Mouse (Mus musculus): ENCODE data around the gene Olfr1033. TPM values are rescaled to one million over a fixed set of nuclear protein-coding genes. Genes with fewer than 3 reads are reported as not detected.
"Not testable (repeated sequence)": the region's sequence is repeated elsewhere in the genome, so short reads cannot be mapped to it uniquely, and the experiment has no call there.

Gene Olfr1033
- polyA plus RNA-seq (2011; ENCODE audit: insufficient read depth, insufficient read length, low replicate concordance, missing spikeins), result not detected in 2 replicates

GRCm38 (mm10) chr2:86020406-86020805 lies at the start of gene Olfr1033:
Gene Olfr1033, plus strand, starts transcription at chr2:86020633.
- not testable (repeated sequence) for H3K4me3 ChIP-seq (replicated peaks; ENCODE audit: control insufficient read depth, low read depth, low read length); H3K27ac ChIP-seq (ENCODE audit: control insufficient read depth, insufficient read depth, low read depth, low read length, poor library complexity); H3K4me1 ChIP-seq (ENCODE audit: control insufficient read depth, insufficient read depth, low read length)
- 2% methylated on average over 11 of the region's 11 CpGs for WGBS

- no peak for TF ChIP-seq POLR2A (IDR thresholded peaks at IDR 0.05; ENCODE audit: borderline replicate concordance, control insufficient read depth, low read depth, low read length)
- no peak for TF ChIP-seq CTCF (IDR thresholded peaks at IDR 0.05; ENCODE audit: control insufficient read depth, insufficient read depth, low read length)
- 77% methylated on average over 2 of the region's 2 CpGs for WGBS
- H3K4me1 ChIP-seq (ENCODE audit: control insufficient read depth, insufficient read depth, low read length), result no peaks in the 10 kb centered on the region
These were observed 46.8 kb upstream of the Olfr1033 start, which contains the start of gene Olfr1029 for GRCm38 (mm10) chr2:85973595-85973994. Gene Olfr1029, plus strand, starts transcription at chr2:85973895.

GRCm38 (mm10) chr2:85978976-85979375 lies 41.5 kb upstream of the Olfr1033 start, which contains the start of gene Olfr1030:
Gene Olfr1030, plus strand, starts transcription at chr2:85979276.
- Histone ChIP-seq H3K27ac (ENCODE audit: control insufficient read depth, insufficient read depth, low read depth, low read length, poor library complexity) (no peak within 1 kb of the TSS), H3K4me3 (replicated peaks; ENCODE audit: control insufficient read depth, low read depth, low read length) (no peak within 1 kb of the TSS), H3K4me1 (ENCODE audit: control insufficient read depth, insufficient read depth, low read length) (no peaks in the 10 kb centered on the region)
- no peak for TF ChIP-seq POLR2A (IDR thresholded peaks at IDR 0.05; ENCODE audit: borderline replicate concordance, control insufficient read depth, low read depth, low read length)
- TF ChIP-seq CTCF (IDR thresholded peaks at IDR 0.05; ENCODE audit: control insufficient read depth, insufficient read depth, low read length), result no peak
- WGBS, result 60% methylated on average over 1 of the region's 1 CpGs

More at GRCm38 (mm10) chr2:85973595-85973994, 46.8 kb upstream of the Olfr1033 start, which contains the start of gene Olfr1029:
- no peak within 1 kb of the TSS for H3K4me3 ChIP-seq (replicated peaks; ENCODE audit: control insufficient read depth, low read depth, low read length)
- H3K27ac ChIP-seq (ENCODE audit: control insufficient read depth, insufficient read depth, low read depth, low read length, poor library complexity), result no peak within 1 kb of the TSS

DNA sequence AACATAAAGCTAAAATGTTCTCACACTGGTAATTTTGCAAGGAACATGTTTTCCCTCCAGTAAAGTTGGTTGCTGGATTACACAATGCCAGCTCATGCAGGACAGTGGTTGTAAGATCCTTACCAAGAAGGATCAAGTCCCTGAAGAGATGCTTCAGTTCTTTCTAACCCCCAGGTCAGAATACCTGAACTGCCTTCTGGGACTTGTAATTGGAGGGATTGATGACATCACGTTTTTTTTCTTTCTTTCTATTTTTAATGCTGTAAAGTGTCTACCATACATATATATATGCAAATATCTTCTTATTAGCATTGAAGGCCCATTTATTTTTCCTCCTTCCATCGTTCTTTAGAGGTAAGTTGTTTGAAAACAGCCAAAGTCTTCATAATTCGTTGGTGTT lies 30.4 kb upstream of the Olfr1033 start, which contains the start of gene Olfr1031:
Gene Olfr1031 (plus strand): TSS at position 301 of the 400 bp plus-strand sequence.
- no peak for TF ChIP-seq CTCF (IDR thresholded peaks at IDR 0.05; ENCODE audit: control insufficient read depth, insufficient read depth, low read length)
- TF ChIP-seq POLR2A (IDR thresholded peaks at IDR 0.05; ENCODE audit: borderline replicate concordance, control insufficient read depth, low read depth, low read length), result no peak
- H3K27ac ChIP-seq (ENCODE audit: control insufficient read depth, insufficient read depth, low read depth, low read length, poor library complexity), result no peak within 1 kb of the TSS
- no peaks in the 10 kb centered on the region for H3K4me1 ChIP-seq (ENCODE audit: control insufficient read depth, insufficient read depth, low read length)
- no peak within 1 kb of the TSS for H3K4me3 ChIP-seq (replicated peaks; ENCODE audit: control insufficient read depth, low read depth, low read length)
- 45% methylated on average over 3 of the region's 3 CpGs for WGBS

DNA sequence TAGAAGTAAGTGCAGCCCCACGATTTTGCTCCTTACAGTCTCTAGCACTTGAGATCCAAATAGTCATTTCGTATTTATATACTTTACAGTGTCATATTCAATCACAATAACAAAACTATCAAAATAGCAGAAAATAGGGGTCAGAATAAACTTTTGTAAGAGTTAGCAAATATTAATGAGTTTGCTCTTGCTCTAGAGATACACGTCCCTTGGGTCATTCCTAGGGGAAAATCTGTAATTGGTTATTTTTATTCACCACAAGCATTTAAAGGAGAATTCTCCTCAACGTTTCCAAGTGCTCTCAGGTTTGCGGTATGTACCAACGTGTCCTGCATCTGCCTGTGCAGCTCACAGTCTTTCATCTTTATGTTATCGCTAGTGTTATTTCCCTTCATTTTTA lies 15.2 kb upstream of the Olfr1033 start, which contains the start of gene Olfr1032:
Gene Olfr1032 (plus strand): TSS at position 301 of the 400 bp plus-strand sequence.
- WGBS, result 78% methylated on average over 7 of the region's 7 CpGs
- H3K4me1 ChIP-seq (ENCODE audit: control insufficient read depth, insufficient read depth, low read length), result no peaks in the 10 kb centered on the region
- H3K4me3 ChIP-seq (replicated peaks; ENCODE audit: control insufficient read depth, low read depth, low read length), result no peak within 1 kb of the TSS
- TF ChIP-seq POLR2A (IDR thresholded peaks at IDR 0.05; ENCODE audit: borderline replicate concordance, control insufficient read depth, low read depth, low read length), result no peak
- TF ChIP-seq CTCF (IDR thresholded peaks at IDR 0.05; ENCODE audit: control insufficient read depth, insufficient read depth, low read length), result no peak
- H3K27ac ChIP-seq (ENCODE audit: control insufficient read depth, insufficient read depth, low read depth, low read length, poor library complexity), result no peak within 1 kb of the TSS

- not testable (repeated sequence) for H3K27ac ChIP-seq (ENCODE audit: control insufficient read depth, insufficient read depth, low read depth, low read length, poor library complexity); H3K4me3 ChIP-seq (replicated peaks; ENCODE audit: control insufficient read depth, low read depth, low read length); H3K4me1 ChIP-seq (ENCODE audit: control insufficient read depth, insufficient read depth, low read length)
- WGBS, result 40% methylated on average over 6 of the region's 9 CpGs
These were observed 1.1 kb downstream of the Olfr1033 start for GRCm38 (mm10) chr2:86021518-86021917.

GRCm38 (mm10) chr2:86045561-86045960 lies 25.1 kb downstream of the Olfr1033 start, which contains the start of gene Olfr1034:
Gene Olfr1034, plus strand, starts transcription at chr2:86045861.
- no peaks in the 10 kb centered on the region for H3K4me1 ChIP-seq (ENCODE audit: control insufficient read depth, insufficient read depth, low read length)
- no peak within 1 kb of the TSS for H3K27ac ChIP-seq (ENCODE audit: control insufficient read depth, insufficient read depth, low read depth, low read length, poor library complexity)
- no peak for TF ChIP-seq POLR2A (IDR thresholded peaks at IDR 0.05; ENCODE audit: borderline replicate concordance, control insufficient read depth, low read depth, low read length)
- no peak for TF ChIP-seq CTCF (IDR thresholded peaks at IDR 0.05; ENCODE audit: control insufficient read depth, insufficient read depth, low read length)
- H3K4me3 ChIP-seq (replicated peaks; ENCODE audit: control insufficient read depth, low read depth, low read length), result no peak within 1 kb of the TSS

GRCm38 (mm10) chr2:86050777-86051176 lies 30.3 kb downstream of the Olfr1033 start:
- H3K27ac ChIP-seq (ENCODE audit: control insufficient read depth, insufficient read depth, low read depth, low read length, poor library complexity); H3K4me1 ChIP-seq (ENCODE audit: control insufficient read depth, insufficient read depth, low read length); H3K4me3 ChIP-seq (replicated peaks; ENCODE audit: control insufficient read depth, low read depth, low read length): not testable (repeated sequence)

DNA sequence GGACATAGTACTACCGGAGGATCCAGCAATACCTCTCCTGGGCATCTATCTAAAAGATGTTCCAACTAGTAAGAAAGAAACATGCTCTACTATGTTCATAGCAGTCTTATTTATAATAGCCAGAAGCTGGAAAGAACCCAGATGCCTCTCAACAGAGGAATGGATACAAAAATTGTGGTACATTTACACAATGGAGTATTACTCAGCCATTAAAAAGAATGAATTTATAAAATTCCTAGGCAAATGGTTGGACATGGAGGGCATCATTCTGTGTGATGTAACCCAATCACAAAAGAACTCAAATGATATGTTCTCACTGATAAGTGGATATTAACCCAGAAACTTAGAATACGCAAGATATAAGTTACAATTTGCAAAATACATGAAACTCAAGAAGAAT lies 43.3 kb downstream of the Olfr1033 start:
- not testable (repeated sequence) for H3K27ac ChIP-seq (ENCODE audit: control insufficient read depth, insufficient read depth, low read depth, low read length, poor library complexity); H3K4me1 ChIP-seq (ENCODE audit: control insufficient read depth, insufficient read depth, low read length); H3K4me3 ChIP-seq (replicated peaks; ENCODE audit: control insufficient read depth, low read depth, low read length)
- WGBS, result 84% methylated on average over 2 of the region's 2 CpGs
